Mouse (Mus musculus): Measurements from ENCODE around the gene Lcn12. TPM values are rescaled to one million over a fixed set of nuclear protein-coding genes. Genes with fewer than 3 reads are reported as not detected.

Lcn12 gene
- polyA plus RNA-seq, 1 experiment from 2014 or later: not detected

DNA sequence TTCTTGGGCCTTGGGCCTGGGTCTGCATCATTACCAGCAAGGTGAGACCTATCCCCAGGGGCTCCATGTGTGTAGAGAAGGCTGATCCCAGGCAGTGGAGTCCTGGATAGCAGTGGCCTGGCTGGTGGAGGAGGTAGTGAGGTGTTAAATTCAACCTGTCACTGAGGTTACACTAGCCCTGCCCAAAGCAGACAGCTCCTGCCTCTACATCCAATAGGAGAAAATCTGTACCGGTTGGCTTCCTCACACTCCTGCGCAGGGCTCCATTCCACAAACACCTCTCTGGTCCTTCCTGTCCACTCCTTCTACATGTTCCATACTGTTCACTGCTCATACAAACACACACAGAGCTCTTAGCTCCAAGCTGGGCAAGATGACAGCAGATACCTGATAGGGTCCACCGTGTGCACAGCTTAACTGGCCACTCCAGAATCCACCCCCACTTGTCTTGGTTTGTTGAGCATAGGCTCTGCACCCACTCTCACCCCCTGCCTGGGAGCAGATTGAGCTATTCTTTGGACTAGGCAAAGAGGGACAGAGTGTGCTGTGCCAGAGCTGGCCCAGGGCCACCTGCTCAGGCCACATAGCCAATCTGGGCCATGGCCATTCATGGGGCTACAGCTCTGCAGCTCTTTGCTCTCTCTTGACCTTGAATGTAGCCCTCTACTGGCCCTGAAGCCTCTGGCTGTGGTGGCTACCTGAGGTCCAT is 15.6 kb downstream of the Lcn12 start:
- no peak overlapping the region for H3K4me2 ChIP-seq (ENCODE audit: low read length)
- no peaks in the 10 kb centered on the region for H3K36me3 ChIP-seq (ENCODE audit: control insufficient read depth, insufficient read depth, low read length)
- H3K4me1 ChIP-seq (ENCODE audit: control insufficient read depth in 2 of 2, insufficient read depth in 2 of 2, low read length in 2 of 2): no peaks in the 10 kb centered on the region; a peak in 1 of 4 replicates
- H3K4me3 ChIP-seq (ENCODE audit: control insufficient read depth in 1 of 2, insufficient read depth in 1 of 2, low read depth in 1 of 2, low read length in 2 of 2): no peak overlapping the region
- ATAC-seq (ENCODE audit: insufficient number of reproducible peaks, insufficient read depth, low FRiP score, low read depth): no peak
- no peaks in the 10 kb centered on the region for H3K27me3 ChIP-seq (ENCODE audit: control insufficient read depth, insufficient read depth, low read length)
- H3K9me3 ChIP-seq (ENCODE audit: control insufficient read depth, low read length): no peaks in the 10 kb centered on the region
- H3K9ac ChIP-seq (ENCODE audit: low read length): no peak overlapping the region
- H3K27ac ChIP-seq (replicated peaks in 1 of 2; ENCODE audit: control insufficient read depth in 1 of 2, insufficient read depth in 1 of 2, low read depth in 2 of 2, low read length in 2 of 2): no peak overlapping the region
- 84% methylated on average over 3 of the region's 3 CpGs for WGBS

DNA sequence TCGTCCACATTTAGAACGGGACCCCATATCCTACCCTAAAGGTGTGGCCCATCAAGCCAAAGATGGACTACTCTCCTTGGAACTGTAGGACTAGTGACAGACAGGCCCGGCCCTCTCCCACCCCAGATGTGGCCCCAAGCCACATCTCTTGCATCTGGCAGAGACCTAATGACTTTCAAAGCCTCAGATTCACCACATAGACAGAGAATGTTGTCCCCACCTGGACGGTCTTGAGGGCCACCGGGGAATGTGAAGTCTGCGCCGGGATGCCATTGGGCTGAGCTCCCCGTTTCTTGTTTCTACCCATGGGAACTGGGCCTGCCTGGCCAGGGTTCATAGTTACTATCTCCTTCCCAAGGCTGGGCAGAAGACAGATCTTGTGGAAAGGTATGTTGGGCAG is 16.2 kb downstream of the Lcn12 start:
- Histone ChIP-seq H3K4me1 (ENCODE audit: control insufficient read depth in 2 of 2, insufficient read depth in 2 of 2, low read length in 2 of 2) (no peaks in the 10 kb centered on the region; a peak in 1 of 4 replicates), H3K4me3 (ENCODE audit: control insufficient read depth in 1 of 2, insufficient read depth in 1 of 2, low read depth in 1 of 2, low read length in 2 of 2) (no peak overlapping the region), H3K9ac (ENCODE audit: low read length) (no peak overlapping the region), H3K36me3 (ENCODE audit: control insufficient read depth, insufficient read depth, low read length) (no peaks in the 10 kb centered on the region), H3K4me2 (ENCODE audit: low read length) (no peak overlapping the region), H3K9me3 (ENCODE audit: control insufficient read depth, low read length) (no peaks in the 10 kb centered on the region), H3K27me3 (ENCODE audit: control insufficient read depth, insufficient read depth, low read length) (no peaks in the 10 kb centered on the region), H3K27ac (replicated peaks in 1 of 2; ENCODE audit: control insufficient read depth in 1 of 2, insufficient read depth in 1 of 2, low read depth in 2 of 2, low read length in 2 of 2) (no peak overlapping the region)
- WGBS: 85% methylated on average over 8 of the region's 8 CpGs
- ATAC-seq (ENCODE audit: insufficient number of reproducible peaks, insufficient read depth, low FRiP score, low read depth): no peak

DNA sequence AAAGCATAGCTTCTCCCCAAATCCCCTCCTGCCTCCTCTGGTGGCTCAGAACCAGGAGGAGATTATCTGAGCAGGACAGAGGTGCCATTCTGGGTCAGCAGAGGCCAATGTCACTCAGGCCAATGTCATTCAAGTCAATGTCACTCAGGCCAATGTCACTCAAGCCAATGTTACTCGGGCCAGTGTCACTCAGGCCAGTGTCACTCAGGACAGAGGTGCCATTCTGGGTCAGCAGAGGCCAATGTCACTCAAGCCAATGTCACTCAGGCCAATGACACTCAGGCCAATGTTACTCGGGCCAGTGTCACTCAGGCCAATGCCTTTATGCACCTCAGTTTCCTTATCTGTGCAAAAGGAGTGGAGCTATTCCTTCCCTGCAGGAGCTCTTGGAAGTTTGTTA is 21.2 kb downstream of the Lcn12 start:
- H3K4me1 ChIP-seq (ENCODE audit: control insufficient read depth in 2 of 2, insufficient read depth in 2 of 2, low read length in 2 of 2): peaks cover 26 to 29% of the 10 kb centered on the region in 2 experiments
- no peaks in the 10 kb centered on the region for H3K27me3 ChIP-seq (ENCODE audit: control insufficient read depth, insufficient read depth, low read length)
- H3K36me3 ChIP-seq (ENCODE audit: control insufficient read depth, insufficient read depth, low read length): no peaks in the 10 kb centered on the region
- H3K4me2 ChIP-seq (ENCODE audit: low read length): no peak overlapping the region
- 64% methylated on average over 2 of the region's 2 CpGs for WGBS
- ATAC-seq (ENCODE audit: insufficient number of reproducible peaks, insufficient read depth, low FRiP score, low read depth): no peak
- H3K27ac ChIP-seq (replicated peaks in 1 of 2; ENCODE audit: control insufficient read depth in 1 of 2, insufficient read depth in 1 of 2, low read depth in 2 of 2, low read length in 2 of 2): no peak overlapping the region
- no peak overlapping the region for H3K4me3 ChIP-seq (ENCODE audit: control insufficient read depth in 1 of 2, insufficient read depth in 1 of 2, low read depth in 1 of 2, low read length in 2 of 2)
- H3K9me3 ChIP-seq (ENCODE audit: control insufficient read depth, low read length): no peaks in the 10 kb centered on the region
- H3K9ac ChIP-seq (ENCODE audit: low read length): no peak overlapping the region

DNA sequence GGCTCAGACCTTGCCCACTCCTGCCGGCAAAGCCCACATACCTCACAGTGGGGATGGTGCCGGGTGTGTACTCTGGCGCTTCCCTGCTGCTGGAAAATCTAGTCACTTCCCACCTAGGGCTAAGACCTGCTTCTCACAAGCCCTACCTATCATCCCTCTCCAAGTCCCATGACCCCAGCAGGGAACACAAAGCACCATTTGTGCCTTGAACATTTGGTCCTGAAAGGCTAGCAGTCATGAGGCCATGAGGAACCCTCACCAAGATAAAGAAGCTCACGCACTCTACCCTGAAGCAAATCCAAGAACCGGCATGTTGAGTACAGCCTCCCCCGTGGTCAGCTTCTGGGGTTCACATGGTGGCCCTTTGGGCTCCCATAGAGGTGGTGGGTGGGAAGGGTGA is 23.7 kb downstream of the Lcn12 start, which contains the start of gene Ptgds:
Ptgds (minus strand) TSS at position 78 of the 400 bp plus-strand sequence.
- Histone ChIP-seq H3K4me1 (ENCODE audit: control insufficient read depth in 2 of 2, insufficient read depth in 2 of 2, low read length in 2 of 2) (peaks cover 32 to 39% of the 10 kb centered on the region in 2 experiments), H3K9ac (ENCODE audit: low read length) (peak within 1 kb of the TSS; percentile 34)

DNA sequence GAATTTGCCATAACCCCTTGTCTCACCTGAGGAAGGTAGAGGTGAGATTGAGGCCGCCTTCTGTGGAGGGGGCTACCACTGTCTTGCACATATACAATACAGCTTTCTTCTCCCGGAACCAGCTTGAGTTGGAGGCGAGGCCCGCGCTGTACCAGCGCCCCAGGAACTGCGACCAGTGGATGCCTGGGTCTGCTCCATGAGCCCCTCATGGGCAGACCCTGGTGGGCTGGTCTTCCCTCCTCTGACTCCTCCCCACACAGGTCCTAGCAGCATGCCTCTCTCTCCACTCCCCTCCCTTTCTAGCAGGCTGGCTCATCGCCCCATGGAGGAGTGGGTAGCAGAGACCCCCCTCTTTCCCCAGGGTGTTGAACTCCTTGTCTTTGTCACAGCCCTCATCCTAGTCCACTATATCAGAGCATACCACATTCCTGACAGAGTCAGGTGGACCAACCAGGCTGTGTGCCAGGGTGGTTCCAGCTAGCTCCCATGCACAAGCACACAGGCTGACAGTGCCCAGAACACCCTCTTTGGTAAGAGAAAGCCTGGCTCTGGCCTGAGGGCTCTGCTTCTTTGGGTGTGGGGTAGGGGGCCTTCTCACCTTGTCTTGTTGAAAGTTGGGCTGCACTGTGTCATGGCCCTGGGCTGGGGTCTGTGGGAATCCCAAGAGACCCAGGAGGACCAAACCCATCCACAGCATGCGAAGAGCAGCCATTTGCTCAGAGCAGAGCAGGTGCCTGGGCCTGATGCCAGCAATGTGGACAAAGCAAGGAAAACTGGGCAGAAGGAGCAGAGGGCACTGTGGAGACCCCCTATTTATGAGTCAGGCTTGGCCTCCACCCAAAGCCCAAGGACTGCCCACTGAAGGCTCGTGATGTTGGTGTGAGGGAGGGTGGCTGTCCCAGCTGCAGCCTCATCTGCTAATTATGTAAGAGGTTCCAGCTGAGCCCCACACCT is 24.5 kb downstream of the Lcn12 start:
- no peaks in the 10 kb centered on the region for H3K36me3 ChIP-seq (ENCODE audit: control insufficient read depth, insufficient read depth, low read length)
- H3K27me3 ChIP-seq (ENCODE audit: control insufficient read depth, insufficient read depth, low read length): no peaks in the 10 kb centered on the region
- peak overlapping the region; percentile 46 for H3K4me2 ChIP-seq (ENCODE audit: low read length)
- 60% methylated on average over 10 of the region's 10 CpGs for WGBS
- peak overlapping the region; percentile 84 to 91 for H3K27ac ChIP-seq (replicated peaks in 1 of 2; ENCODE audit: control insufficient read depth in 1 of 2, insufficient read depth in 1 of 2, low read depth in 2 of 2, low read length in 2 of 2)
- peaks cover 32 to 39% of the 10 kb centered on the region in 2 experiments for H3K4me1 ChIP-seq (ENCODE audit: control insufficient read depth in 2 of 2, insufficient read depth in 2 of 2, low read length in 2 of 2)
- ATAC-seq (ENCODE audit: insufficient number of reproducible peaks, insufficient read depth, low FRiP score, low read depth): peak; percentile 86
- H3K9me3 ChIP-seq (ENCODE audit: control insufficient read depth, low read length): no peaks in the 10 kb centered on the region
- H3K9ac ChIP-seq (ENCODE audit: low read length): peak overlapping the region; percentile 34
- H3K4me3 ChIP-seq (ENCODE audit: control insufficient read depth in 1 of 2, insufficient read depth in 1 of 2, low read depth in 1 of 2, low read length in 2 of 2): no peak overlapping the region

More for the DNA sequence above, 23.7 kb downstream of the Lcn12 start, which contains the start of gene Ptgds:
- Histone ChIP-seq H3K9me3 (ENCODE audit: control insufficient read depth, low read length) (no peaks in the 10 kb centered on the region), H3K4me3 (ENCODE audit: control insufficient read depth in 1 of 2, insufficient read depth in 1 of 2, low read depth in 1 of 2, low read length in 2 of 2) (no peak within 1 kb of the TSS), H3K27ac (replicated peaks in 1 of 2; ENCODE audit: control insufficient read depth in 1 of 2, insufficient read depth in 1 of 2, low read depth in 2 of 2, low read length in 2 of 2) (peak within 1 kb of the TSS; percentile 84 to 91), H3K36me3 (ENCODE audit: control insufficient read depth, insufficient read depth, low read length) (no peaks in the 10 kb centered on the region), H3K27me3 (ENCODE audit: control insufficient read depth, insufficient read depth, low read length) (no peaks in the 10 kb centered on the region), H3K4me2 (ENCODE audit: low read length) (peak within 1 kb of the TSS; percentile 46)
- 29% methylated on average over 6 of the region's 6 CpGs for WGBS
- ATAC-seq (ENCODE audit: insufficient number of reproducible peaks, insufficient read depth, low FRiP score, low read depth): no peak

DNA sequence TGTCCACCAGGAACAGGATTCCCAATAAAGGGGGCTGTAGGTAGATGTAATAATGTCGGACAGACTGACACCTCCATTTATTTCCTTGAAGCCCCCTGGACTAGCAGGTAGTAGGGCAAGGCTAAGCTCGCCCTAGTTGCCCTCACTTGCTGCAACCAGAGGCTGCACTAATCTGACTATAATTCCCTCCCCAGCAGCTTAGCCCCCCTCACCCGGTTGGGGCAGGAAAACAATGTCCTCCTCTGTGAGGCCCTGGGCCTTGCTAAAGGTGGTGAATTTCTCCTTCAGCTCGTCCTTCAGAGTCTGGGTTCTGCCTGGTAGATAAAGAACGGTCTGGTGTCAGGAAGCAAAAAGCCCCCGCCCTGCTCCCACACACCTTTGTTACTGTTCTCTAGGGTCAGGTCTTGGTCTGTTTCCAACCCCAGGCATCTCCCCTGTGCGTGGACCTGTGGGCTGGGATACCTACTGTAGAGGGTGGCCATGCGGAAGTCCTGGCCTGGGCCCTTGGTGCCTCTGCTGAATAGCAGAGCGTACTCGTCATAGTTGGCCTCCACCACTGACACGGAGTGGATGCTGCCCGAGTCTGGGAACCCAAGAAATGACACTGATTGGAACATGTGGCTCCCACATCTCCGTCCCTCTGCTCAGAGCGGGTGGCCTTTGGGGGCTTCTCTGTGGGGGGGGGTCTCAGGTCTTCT is 26.0 kb downstream of the Lcn12 start:
- Histone ChIP-seq H3K4me1 (ENCODE audit: control insufficient read depth in 2 of 2, insufficient read depth in 2 of 2, low read length in 2 of 2) (peaks cover 32 to 39% of the 10 kb centered on the region in 2 experiments), H3K9ac (ENCODE audit: low read length) (peak overlapping the region; percentile 7; the same call in 1 of the 2 replicates), H3K36me3 (ENCODE audit: control insufficient read depth, insufficient read depth, low read length) (no peaks in the 10 kb centered on the region), H3K4me3 (ENCODE audit: control insufficient read depth in 1 of 2, insufficient read depth in 1 of 2, low read depth in 1 of 2, low read length in 2 of 2) (no peak overlapping the region), H3K9me3 (ENCODE audit: control insufficient read depth, low read length) (no peaks in the 10 kb centered on the region), H3K27ac (replicated peaks in 1 of 2; ENCODE audit: control insufficient read depth in 1 of 2, insufficient read depth in 1 of 2, low read depth in 2 of 2, low read length in 2 of 2) (peak overlapping the region; percentile 6 to 53; a peak in 1 of 4 replicates), H3K4me2 (ENCODE audit: low read length) (no peak overlapping the region), H3K27me3 (ENCODE audit: control insufficient read depth, insufficient read depth, low read length) (no peaks in the 10 kb centered on the region)
- ATAC-seq (ENCODE audit: insufficient number of reproducible peaks, insufficient read depth, low FRiP score, low read depth): no peak
- 64% methylated on average over 14 of the region's 14 CpGs for WGBS

Measured in heart, embryonic 14.5 days (tissue).